Mouse (Mus musculus): ENCODE data around the gene Gdpd1. TPM values are rescaled to one million over a fixed set of nuclear protein-coding genes. Genes with fewer than 3 reads are reported as not detected.
A peak's percentile ranks its signal among the peaks of the same experiment; 100 is the strongest.

Gene Gdpd1
- total and polyA plus RNA-seq, 2 experiments from 2014 or later: 12.6 to 31.8 TPM

DNA sequence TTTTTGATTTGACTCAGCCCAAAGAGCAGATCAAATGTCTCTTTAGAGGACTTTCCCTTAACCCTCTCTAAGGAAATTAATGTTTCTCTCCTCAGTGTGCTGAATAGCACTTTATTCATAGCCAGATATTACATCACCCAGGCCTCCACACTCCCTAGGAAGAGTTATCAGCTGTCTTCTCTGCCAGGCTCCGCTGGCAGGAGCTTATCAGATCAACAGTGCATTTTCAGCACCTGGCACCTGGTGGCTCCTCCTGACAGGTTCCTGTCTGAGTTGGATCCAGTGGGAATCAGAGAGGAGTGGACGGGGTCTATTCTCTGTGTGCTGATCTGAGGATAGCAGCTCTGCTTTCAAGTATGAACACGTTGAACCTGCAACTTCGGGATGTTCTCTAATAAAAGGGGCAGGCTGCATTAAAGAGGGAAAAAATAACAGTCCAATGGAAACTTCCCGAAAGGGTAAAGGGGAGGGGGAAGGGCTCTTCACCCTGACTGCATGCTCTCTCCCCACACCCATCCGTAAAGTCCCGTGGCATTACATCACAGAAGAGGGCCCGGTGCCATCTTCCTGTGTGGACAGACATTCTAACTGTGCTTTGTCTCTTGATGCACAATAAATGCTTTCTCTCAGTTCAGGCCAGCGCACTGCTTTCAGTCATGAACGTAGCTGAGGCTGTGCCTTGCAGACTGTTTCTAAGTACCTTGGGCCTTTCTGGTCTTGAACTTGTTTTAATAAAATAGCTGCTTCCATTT lies 71.6 kb downstream of the Gdpd1 start:
- Histone ChIP-seq H3K36me3 (replicated peaks; ENCODE audit: control insufficient read depth, insufficient read depth, low read length) (no peaks in the 10 kb centered on the region), H3K4me1 (ENCODE audit: control insufficient read depth, insufficient read depth) (0 out of 2 replicates have a peak, but pooled peaks cover 5% of the 10 kb centered on the region), H3K9ac (replicated peaks; ENCODE audit: low read depth, low read length) (no peak overlapping the region), H3K4me2 (ENCODE audit: low read depth, low read length) (no peak overlapping the region), H3K9me3 (replicated peaks; ENCODE audit: control insufficient read depth, low read length) (no peaks in the 10 kb centered on the region), H3K27me3 (ENCODE audit: control insufficient read depth, insufficient read depth, low read length) (no peaks in the 10 kb centered on the region), H3K4me3 (ENCODE audit: low read depth, low read length) (no peak overlapping the region), H3K27ac (ENCODE audit: low read depth) (0 out of 2 replicates have a peak overlapping the region, but pooled peaks have one; percentile 22)
- ATAC-seq (ENCODE audit: insufficient read depth, low read depth) (no peak), DNase-seq (ENCODE audit: low spot score) (no peak)
- WGBS: 49% methylated on average over 10 of the region's 10 CpGs
- no peak for TF ChIP-seq EP300 (IDR thresholded peaks at IDR 0.05; ENCODE audit: low read depth)
- TF ChIP-seq CTCF (IDR thresholded peaks at IDR 0.05; ENCODE audit: low read depth): no peak

- no peak overlapping the region for H3K9ac ChIP-seq (replicated peaks; ENCODE audit: low read depth, low read length)
- DNase-seq (ENCODE audit: low spot score): no peak
- H3K27ac ChIP-seq (ENCODE audit: low read depth): no peak overlapping the region
- H3K4me3 ChIP-seq (ENCODE audit: low read depth, low read length): no peak overlapping the region
- no peaks in the 10 kb centered on the region for H3K36me3 ChIP-seq (replicated peaks; ENCODE audit: control insufficient read depth, insufficient read depth, low read length)
- TF ChIP-seq EP300 (IDR thresholded peaks at IDR 0.05; ENCODE audit: low read depth): no peak
- no peak for TF ChIP-seq CTCF (IDR thresholded peaks at IDR 0.05; ENCODE audit: low read depth)
- H3K4me1 ChIP-seq (ENCODE audit: control insufficient read depth, insufficient read depth): 0 out of 2 replicates have a peak, but pooled peaks cover 5% of the 10 kb centered on the region
- ATAC-seq (ENCODE audit: insufficient read depth, low read depth): no peak
- WGBS: 66% methylated on average over 8 of the region's 8 CpGs
- no peak overlapping the region for H3K4me2 ChIP-seq (ENCODE audit: low read depth, low read length)
- no peaks in the 10 kb centered on the region for H3K9me3 ChIP-seq (replicated peaks; ENCODE audit: control insufficient read depth, low read length)
- H3K27me3 ChIP-seq (ENCODE audit: control insufficient read depth, insufficient read depth, low read length): no peaks in the 10 kb centered on the region
These were observed 72.6 kb downstream of the Gdpd1 start for GRCm38 (mm10) chr11:87001217-87001616.

DNA sequence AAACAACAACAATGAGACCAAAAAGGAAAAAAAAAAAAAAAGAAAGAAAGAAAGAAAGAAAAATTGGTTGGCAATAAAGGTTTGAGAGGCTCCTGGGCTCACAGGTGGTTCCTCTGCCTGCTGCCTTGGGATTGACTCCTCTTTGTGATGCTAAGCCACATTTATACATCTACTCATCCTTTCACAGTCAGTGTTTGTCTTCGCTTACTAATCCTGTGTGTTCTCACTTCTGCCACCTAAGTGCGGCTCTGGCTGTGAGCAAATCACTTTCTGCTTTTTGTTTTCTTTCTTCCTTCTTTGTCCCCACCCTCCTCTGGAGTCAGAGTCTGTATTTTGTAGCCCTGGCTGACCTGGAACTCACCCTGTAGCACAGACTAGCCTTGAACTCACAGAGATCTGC lies 77.6 kb downstream of the Gdpd1 start:
- Histone ChIP-seq H3K36me3 (replicated peaks; ENCODE audit: control insufficient read depth, insufficient read depth, low read length) (no peaks in the 10 kb centered on the region), H3K4me2 (ENCODE audit: low read depth, low read length) (no peak overlapping the region), H3K9ac (replicated peaks; ENCODE audit: low read depth, low read length) (no peak overlapping the region), H3K27me3 (ENCODE audit: control insufficient read depth, insufficient read depth, low read length) (no peaks in the 10 kb centered on the region), H3K9me3 (replicated peaks; ENCODE audit: control insufficient read depth, low read length) (no peaks in the 10 kb centered on the region), H3K4me3 (ENCODE audit: low read depth, low read length) (no peak overlapping the region), H3K27ac (ENCODE audit: low read depth) (peak overlapping the region; percentile 22), H3K4me1 (ENCODE audit: control insufficient read depth, insufficient read depth) (peaks cover 20% of the 10 kb centered on the region; the same call in 1 of the 2 replicates)
- DNase-seq (ENCODE audit: low spot score) (no peak), ATAC-seq (ENCODE audit: insufficient read depth, low read depth) (no peak)
- TF ChIP-seq CTCF (IDR thresholded peaks at IDR 0.05; ENCODE audit: low read depth) (no peak), EP300 (IDR thresholded peaks at IDR 0.05; ENCODE audit: low read depth) (no peak)
- 77% methylated on average over 2 of the region's 2 CpGs for WGBS

DNA sequence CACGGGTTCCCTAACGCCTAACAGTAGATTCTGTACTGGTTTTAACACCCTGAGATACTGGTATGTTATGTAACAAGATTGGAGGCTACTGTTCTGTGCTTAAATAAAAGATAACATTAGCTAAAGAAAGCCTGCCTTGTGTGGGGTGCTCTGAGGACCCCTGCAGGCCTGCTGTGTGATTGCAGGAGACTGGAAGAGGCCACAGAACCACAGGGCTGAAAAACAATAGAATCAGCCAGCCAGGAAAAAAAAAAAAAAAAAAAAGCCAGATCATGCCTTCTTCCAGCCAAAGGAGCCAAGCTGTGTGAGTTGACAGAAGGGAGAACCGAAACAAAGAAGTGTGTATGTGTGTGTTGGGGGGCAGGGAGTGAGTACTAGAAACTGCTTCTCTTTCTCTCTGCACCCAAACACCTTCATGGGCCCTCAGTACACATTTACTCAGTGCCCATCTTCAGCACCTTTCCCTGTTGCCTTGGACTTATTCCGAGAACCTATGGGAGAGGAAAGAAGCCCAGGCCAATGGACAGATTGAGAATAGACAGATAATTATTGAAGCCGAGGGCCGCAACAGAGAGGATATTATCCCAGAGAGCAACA lies 78.1 kb downstream of the Gdpd1 start:
- Histone ChIP-seq H3K4me2 (ENCODE audit: low read depth, low read length) (no peak overlapping the region), H3K36me3 (replicated peaks; ENCODE audit: control insufficient read depth, insufficient read depth, low read length) (no peaks in the 10 kb centered on the region), H3K4me3 (ENCODE audit: low read depth, low read length) (no peak overlapping the region), H3K27ac (ENCODE audit: low read depth) (peak overlapping the region; percentile 22), H3K9me3 (replicated peaks; ENCODE audit: control insufficient read depth, low read length) (no peaks in the 10 kb centered on the region), H3K27me3 (ENCODE audit: control insufficient read depth, insufficient read depth, low read length) (no peaks in the 10 kb centered on the region), H3K4me1 (ENCODE audit: control insufficient read depth, insufficient read depth) (peaks cover 21% of the 10 kb centered on the region), H3K9ac (replicated peaks; ENCODE audit: low read depth, low read length) (no peak overlapping the region)
- DNase-seq (ENCODE audit: low spot score): peak; percentile 85
- WGBS: 33% methylated on average over 6 of the region's 6 CpGs
- TF ChIP-seq CTCF (IDR thresholded peaks at IDR 0.05; ENCODE audit: low read depth) (peak; percentile 88), EP300 (IDR thresholded peaks at IDR 0.05; ENCODE audit: low read depth) (no peak)
- ATAC-seq (ENCODE audit: insufficient read depth, low read depth): no peak

GRCm38 (mm10) chr11:86994791-86995624 lies 78.9 kb downstream of the Gdpd1 start:
- peak overlapping the region; percentile 97 for H3K27ac ChIP-seq (ENCODE audit: low read depth)
- no peak for ATAC-seq (ENCODE audit: insufficient read depth, low read depth)
- no peak overlapping the region for H3K4me3 ChIP-seq (ENCODE audit: low read depth, low read length)
- no peak for DNase-seq (ENCODE audit: low spot score)
- peaks cover 28% of the 10 kb centered on the region for H3K4me1 ChIP-seq (ENCODE audit: control insufficient read depth, insufficient read depth)
- no peak overlapping the region for H3K4me2 ChIP-seq (ENCODE audit: low read depth, low read length)
- 52% methylated on average over 10 of the region's 10 CpGs for WGBS
- TF ChIP-seq EP300 (IDR thresholded peaks at IDR 0.05; ENCODE audit: low read depth): no peak
- no peak for TF ChIP-seq CTCF (IDR thresholded peaks at IDR 0.05; ENCODE audit: low read depth)
- H3K9me3 ChIP-seq (replicated peaks; ENCODE audit: control insufficient read depth, low read length): no peaks in the 10 kb centered on the region
- H3K9ac ChIP-seq (replicated peaks; ENCODE audit: low read depth, low read length): no peak overlapping the region
- no peaks in the 10 kb centered on the region for H3K36me3 ChIP-seq (replicated peaks; ENCODE audit: control insufficient read depth, insufficient read depth, low read length)
- H3K27me3 ChIP-seq (ENCODE audit: control insufficient read depth, insufficient read depth, low read length): no peaks in the 10 kb centered on the region
